Mouse (Mus musculus) cerebellum, adult 9-10 months (tissue): ENCODE data around the gene Mettl15.

Experiments
- DNase-seq: peaks from one replicate; pipeline ENCODE4 v3.0.0; 2022

Mettl15 gene

GRCm38 (mm10) chr2:109156131-109156530, 124.4 kb downstream of the Mettl15 start:
- DNase-seq = no peak

- no peak for DNase-seq
Measured at GRCm38 (mm10) chr2:109153402-109154050, 127.0 kb downstream of the Mettl15 start.

- DNase-seq = no peak
Measured at GRCm38 (mm10) chr2:109147292-109147691, 133.3 kb downstream of the Mettl15 start.

GRCm38 (mm10) chr2:109144410-109144809, 136.1 kb downstream of the Mettl15 start:
- DNase-seq = no peak

GRCm38 (mm10) chr2:109140330-109140729, 140.2 kb downstream of the Mettl15 start:
- DNase-seq = no peak

GRCm38 (mm10) chr2:109137276-109137675, 143.3 kb downstream of the Mettl15 start:
- DNase-seq = peak; percentile 15

GRCm38 (mm10) chr2:109130718-109131117, 149.8 kb downstream of the Mettl15 start:
- DNase-seq = no peak

GRCm38 (mm10) chr2:109129921-109130320, 150.6 kb downstream of the Mettl15 start:
- no peak for DNase-seq

- DNase-seq = no peak
Measured at GRCm38 (mm10) chr2:109105773-109106484, 174.6 kb downstream of the Mettl15 start.

GRCm38 (mm10) chr2:109049686-109050085, 230.9 kb downstream of the Mettl15 start:
- no peak for DNase-seq
